Mouse (Mus musculus) ES-CJ7 (cell line): ENCODE results near the gene Smarcd2.

Source experiments
- DNase-seq: peaks from one replicate; pipeline ENCODE4 v3.0.0; 2011; ENCODE audit warnings: low read depth, low spot score

The Smarcd2 gene

DNA sequence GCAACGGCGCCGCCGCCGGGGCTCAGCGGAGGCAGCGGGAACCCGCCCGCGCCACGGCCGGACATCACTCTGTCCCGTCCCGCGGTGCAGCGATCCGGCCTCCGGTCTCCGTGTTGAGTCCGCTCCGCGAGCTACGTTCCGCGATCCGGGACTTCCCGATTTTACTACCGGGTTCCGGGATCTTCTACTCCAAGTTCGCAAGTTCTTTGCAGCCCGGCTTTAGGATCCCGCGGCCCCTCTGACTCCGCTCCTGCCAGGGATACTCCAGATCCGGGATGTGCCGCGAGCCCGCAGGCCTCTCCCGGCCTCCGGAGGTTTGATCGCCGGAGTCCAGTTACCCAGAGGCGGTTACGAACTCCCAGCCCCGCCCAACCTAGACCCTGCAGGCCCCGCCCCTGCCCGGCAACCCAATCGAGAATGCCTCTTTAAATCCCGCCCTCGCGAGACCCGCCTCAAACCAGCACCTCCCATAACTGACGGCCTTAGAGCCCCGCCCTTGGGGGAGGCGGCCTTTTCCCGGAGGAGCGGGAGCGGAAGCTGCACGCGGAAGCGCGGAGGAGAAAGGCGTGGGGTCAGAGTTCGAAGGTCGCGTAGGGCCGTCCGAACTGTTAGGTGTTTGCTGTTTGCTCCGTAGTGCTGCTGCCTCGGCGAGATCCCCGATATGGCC is at the start of gene Smarcd2:
Smarcd2 (minus strand) TSS at position 329 of the 667 bp plus-strand sequence.
- peak; percentile 99 for DNase-seq

GRCm38 (mm10) chr11:106318406-106319366 is 45.9 kb upstream of the Smarcd2 start:
- DNase-seq, result no peak

GRCm38 (mm10) chr11:106317801-106318200 is 45.0 kb upstream of the Smarcd2 start:
- no peak for DNase-seq

DNA sequence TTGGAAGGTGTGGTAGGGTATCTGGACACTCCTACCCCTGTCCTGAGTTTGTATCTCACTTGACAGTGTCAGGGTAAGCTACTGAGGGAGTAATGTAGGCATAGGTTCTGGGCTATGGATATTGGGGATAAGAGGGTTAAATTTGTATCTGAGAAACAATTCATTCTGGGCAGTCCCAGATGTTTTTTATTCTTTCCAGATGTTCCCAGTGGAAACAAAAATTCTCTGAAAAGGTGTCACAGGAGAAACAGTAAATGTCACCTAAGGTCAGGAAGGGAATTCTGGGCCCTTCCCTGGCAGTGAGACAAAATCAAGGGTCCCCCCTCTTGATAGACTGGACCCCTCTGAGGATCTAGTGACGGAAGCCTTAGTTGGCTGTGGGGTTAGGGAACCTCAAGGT is 43.6 kb upstream of the Smarcd2 start:
- DNase-seq, result no peak

DNA sequence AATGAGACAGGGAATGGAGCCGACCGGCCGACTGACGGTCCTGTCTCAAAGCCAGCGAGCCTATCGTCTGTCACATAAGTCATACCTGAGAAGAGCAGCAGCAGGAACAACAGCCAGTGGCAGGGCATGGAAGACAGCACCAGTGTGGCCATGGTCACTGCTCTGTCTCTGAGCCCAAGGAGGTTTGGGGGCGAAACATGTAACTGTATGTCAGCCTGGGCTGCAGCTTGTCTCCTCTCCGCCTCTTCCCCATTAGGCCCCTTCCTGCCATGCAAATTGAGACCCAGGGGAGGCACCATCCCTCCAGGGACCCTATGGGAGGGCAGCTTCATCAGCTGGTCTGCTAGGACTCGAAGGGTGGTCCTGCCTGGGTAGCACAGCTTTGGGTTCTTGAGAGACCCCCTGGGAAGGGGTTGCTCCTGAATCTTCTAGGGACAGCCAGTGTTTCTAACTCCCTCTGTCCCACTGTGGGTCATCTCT is 41.6 kb upstream of the Smarcd2 start, which contains the start of gene Cd79b:
Cd79b (minus strand) TSS at position 430 of the 480 bp plus-strand sequence.
- DNase-seq, result no peak

DNA sequence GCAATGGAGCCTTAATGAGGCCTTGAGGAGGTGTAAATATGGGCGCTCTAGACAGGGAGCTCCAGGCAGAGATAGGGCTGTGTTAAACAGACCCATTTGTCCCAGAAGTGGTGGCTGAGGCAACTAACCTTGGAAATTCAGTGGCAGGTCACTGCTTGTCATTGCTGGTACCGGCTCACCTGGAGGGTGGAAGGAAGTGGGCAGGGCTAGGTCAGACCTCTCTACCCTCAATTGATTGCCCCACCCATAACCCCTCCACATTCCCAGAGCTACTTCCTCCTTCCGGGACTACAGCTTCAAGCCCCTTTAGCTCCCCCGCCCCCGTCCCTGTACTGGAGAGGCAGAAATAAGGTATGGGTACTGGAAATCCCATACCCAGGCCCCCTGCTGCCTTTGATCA is 40.8 kb upstream of the Smarcd2 start:
- peak; percentile 69 for DNase-seq

GRCm38 (mm10) chr11:106310123-106310522 is 37.4 kb upstream of the Smarcd2 start:
- no peak for DNase-seq

- no peak for DNase-seq
Observed at GRCm38 (mm10) chr11:106308162-106308561, 35.4 kb upstream of the Smarcd2 start.

DNA sequence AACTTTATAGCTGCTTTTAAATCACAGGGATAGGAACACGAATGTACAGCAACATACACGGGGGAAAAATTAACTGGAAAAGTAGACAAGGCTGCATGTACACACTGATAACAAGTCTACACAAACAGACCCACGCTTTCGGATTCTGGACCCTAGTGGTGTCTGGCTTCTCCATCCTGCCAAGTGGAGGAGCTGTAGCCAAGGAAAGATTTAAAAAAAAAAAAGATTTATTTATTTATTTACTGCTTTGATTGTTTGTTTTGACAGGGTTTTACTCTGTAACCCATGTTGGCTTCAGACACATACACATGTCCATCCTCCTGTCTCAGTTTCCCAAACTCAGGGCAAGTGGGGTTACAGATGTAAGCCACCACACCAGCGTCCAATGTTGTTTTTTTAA is 34.7 kb upstream of the Smarcd2 start:
- no peak for DNase-seq

DNA sequence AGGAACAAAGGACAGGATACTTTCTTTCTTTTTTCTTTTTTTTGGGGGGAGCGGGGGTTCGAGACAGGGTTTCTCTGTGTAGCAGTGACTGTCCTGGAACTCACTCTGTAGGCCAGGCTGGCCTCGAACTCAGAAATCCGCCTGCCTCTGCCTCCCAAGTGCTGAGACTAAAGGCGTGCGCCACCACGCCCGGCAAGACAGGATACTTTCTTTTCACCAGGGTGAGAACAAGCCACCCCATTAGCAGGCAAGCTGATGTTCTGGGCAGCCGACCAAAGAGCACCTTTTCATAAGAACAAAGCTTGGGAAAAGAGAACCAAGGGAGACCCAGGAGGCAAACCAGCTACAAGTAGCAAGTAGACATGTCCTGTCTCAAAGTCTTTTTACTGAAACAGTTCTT is 34.0 kb upstream of the Smarcd2 start:
- DNase-seq, result no peak

- DNase-seq, result no peak
Observed at GRCm38 (mm10) chr11:106306065-106306385, 33.3 kb upstream of the Smarcd2 start.

GRCm38 (mm10) chr11:106305348-106306064 is 32.7 kb upstream of the Smarcd2 start:
- no peak for DNase-seq

DNA sequence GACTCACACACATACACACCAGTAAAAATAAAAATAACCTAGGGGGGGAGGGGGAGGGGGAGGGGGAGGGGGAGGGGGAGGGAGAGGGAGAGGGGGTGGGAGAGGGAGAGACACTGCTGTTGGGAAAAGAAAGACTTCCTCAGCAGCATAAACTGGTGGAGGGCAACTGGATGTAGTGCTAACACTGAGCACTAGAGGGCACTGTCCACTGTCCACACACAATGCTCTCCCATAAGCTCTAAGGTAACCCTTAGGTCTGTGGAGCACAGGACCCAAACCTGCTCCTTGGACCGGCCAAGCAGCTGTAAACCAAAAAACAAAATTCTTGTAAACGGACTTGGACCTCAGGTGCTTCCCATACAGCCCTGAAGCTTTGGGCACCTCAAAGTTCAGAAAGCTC is 29.9 kb upstream of the Smarcd2 start:
- peak; percentile 89 for DNase-seq

DNA sequence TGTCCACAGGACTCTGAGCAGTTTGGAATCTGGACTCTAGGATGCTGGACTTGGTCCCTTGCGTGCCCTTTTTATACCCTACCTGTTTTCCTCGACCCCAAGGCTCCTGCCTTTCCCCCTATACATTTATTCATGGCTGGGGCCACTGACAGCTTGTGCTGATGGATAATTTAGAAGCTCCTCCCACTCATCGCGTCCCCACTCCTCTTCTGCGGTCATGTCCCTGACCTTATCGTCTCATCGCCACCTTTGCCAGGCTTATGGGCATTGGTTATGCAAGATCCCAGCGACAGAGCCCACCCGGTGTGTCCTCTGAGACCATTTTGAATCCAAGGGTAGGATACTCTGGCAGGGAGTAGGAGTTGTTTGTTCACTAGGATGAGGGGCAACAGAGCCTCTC is 29.0 kb upstream of the Smarcd2 start, which contains the start of gene Gh:
Gh (minus strand) TSS at position 101 of the 400 bp plus-strand sequence.
- no peak for DNase-seq

DNA sequence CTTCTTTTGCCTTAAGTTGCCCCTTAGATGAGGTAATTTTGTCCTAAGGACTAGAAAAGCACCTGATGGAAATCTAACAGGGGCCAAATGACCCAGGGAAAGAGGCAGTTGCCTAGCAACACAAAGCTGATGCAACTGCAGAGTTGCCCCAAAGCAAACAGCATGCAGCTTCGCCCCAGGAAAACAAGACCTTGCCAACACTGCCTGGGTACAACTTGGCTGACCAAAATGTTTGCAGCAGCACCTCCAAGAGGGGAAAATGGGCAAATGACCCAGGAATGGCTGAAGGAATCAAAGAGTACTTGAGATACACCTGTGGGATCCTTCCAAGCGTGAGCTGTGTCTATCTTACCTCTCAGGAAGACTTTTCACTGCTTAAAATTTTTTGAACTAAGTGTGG is 19.1 kb upstream of the Smarcd2 start:
- DNase-seq, result no peak

DNA sequence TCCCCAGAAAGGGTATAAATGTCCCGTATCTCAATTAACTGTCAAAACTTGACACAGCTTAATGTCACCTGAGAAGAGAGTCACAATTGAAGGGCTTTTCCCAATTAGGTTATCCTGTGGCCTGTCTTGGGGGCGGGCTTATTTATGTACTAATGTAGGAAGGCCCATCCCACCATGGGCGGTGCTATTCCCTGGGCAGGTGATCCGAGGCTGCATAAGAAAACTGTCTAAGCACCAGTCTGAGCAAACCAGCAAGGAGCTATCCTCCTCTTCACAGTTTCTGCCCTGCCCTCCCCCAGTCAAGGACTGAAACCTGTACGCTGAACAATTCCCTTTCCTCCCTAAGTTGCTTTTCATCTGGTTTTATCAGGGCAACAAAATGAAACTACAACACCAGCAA is 17.6 kb upstream of the Smarcd2 start:
- no peak for DNase-seq

DNA sequence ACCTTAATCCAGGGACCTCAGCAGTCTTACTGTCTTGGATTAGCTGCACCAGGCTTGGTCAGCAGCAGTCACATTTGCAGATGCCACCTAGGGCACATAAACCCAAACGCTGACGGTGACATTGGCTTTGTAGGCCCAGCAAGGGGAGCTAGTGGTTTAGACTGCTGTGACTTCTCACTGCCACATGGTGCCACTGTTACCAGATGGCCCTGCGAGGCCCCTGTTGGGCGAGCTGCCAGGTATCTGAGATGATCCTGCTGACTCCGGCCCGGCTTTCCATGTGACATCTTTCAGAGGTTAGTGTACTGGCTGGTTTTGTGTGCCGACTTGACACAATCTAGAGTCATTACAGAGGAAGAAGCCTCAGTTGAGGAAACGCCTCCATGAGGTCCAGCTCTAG is 16.6 kb upstream of the Smarcd2 start:
- DNase-seq, result no peak

- DNase-seq, result no peak
Observed at GRCm38 (mm10) chr11:106286987-106287386, 14.2 kb upstream of the Smarcd2 start.

DNA sequence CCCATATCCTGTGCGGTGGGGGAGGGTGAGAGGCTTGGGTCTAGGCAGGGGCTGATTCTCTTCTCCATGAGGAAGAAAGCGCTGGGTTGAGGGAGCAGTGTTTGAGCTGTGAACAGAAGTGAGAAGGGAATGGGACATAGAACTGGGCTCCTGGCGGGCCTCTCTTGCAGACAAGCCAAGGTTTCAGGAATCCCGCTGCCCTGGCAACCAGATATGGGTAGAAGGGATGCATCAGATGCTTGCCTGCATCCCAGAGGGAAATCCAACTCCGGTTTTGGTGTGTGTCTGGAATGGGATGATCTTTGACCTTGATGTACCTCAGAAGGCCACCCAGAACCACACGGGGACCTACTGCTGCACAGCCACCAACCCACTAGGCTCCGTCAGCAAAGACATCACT is 13.4 kb upstream of the Smarcd2 start:
- no peak for DNase-seq

GRCm38 (mm10) chr11:106284126-106284525 is 11.4 kb upstream of the Smarcd2 start:
- DNase-seq, result no peak

DNA sequence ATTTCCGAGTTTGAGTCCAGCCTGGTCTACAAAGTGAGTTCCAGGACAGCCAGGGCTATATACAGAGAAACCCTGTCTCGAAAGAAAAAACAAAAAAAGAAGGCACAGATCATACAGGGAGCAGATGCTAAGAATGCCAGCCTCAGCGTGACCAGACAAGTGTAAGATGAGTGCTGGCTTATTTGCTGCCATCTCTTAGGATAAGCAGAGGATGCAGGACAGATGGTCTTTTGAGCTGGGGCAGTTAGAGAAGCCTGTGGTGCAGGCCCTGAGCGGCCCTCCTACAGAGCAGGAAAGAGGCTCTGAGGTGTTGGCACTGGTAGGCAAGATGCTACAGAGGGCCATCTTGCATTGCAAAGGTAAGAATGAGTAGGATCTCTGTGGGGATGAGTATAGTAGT is 10.6 kb upstream of the Smarcd2 start:
- no peak for DNase-seq

DNA sequence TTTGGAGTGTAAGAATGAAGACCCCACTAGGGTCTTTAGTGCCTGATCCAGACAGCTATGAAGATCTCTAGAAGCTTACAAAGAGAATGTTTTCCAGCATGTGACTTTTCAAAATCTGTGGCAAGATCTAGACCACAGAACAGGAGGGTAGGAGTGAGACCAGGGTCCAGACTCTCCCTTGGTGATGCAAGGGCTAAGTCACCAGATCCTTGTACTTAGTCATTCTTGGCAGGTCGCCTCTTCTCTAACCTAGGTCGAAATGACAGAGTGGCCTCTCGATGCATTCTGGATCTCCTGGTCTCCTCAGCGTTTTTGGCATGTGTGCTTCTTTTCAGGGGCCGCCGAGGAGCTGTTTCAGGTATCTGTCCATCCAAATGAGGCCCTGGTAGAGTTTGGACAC is 9.7 kb upstream of the Smarcd2 start:
- DNase-seq, result no peak
